In the genomic region with DNA sequence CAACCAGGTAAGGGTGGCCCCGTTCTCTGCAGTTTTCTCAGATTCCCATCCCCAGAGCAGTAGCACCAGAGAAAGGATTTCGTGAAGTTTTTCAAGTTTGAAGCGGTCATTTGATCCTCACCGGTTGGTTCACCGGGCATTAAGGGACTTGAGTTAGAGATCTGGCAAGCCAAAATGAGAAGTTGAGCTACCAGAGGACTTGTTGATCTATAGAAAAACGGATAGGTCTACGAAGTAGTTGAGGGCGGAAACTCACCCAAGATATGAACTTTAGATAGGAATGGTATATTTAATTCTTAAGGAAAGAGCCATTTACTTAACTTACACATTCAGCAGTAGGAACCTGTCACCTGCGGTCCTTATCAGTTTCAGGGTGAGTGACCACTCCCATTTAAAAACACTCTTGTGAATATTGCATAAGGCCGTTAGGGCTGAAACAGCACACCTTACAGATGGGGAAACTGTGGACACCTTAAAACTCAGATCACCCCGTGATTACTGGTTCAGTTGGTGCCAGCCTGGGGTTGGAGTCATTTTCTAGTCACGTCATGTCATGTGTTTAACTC, we compare ENCODE assay signal across 8 mouse cellular contexts. TPM values are rescaled to one million over a fixed set of nuclear protein-coding genes. Genes with fewer than 3 reads are reported as not detected.
DNase-seq lines count a peak whose midpoint lies in the region; ATAC-seq and TF ChIP-seq lines count a peak whose summit lies in the region.

No protein-coding gene starts in this region.

- no peak for TF ChIP-seq EP300 in heart, postnatal 0 days (IDR thresholded peaks at IDR 0.05; ENCODE audit: low read depth)

- H3K4me3 ChIP-seq in heart, postnatal 0 days (ENCODE audit: low read depth, low read length), result peak overlapping the region; percentile 58
- H3K4me3 ChIP-seq in embryonic facial prominence, embryonic 11.5 days (ENCODE audit: low read depth, low read length), result peak overlapping the region; percentile 60
- peak overlapping the region; percentile 60 for H3K4me3 ChIP-seq in limb, embryonic 12.5 days (replicated peaks)
- peak overlapping the region; percentile 59 for H3K4me3 ChIP-seq in midbrain, postnatal 0 days (ENCODE audit: low read depth, low read length)

- H3K9ac ChIP-seq in heart, postnatal 0 days (replicated peaks; ENCODE audit: low read depth, low read length), result peak overlapping the region; percentile 49; the same call in 1 of the 2 replicates
- H3K9ac ChIP-seq in embryonic facial prominence, embryonic 11.5 days (replicated peaks; ENCODE audit: low read length), result peak overlapping the region; percentile 79
- peak overlapping the region; percentile 70 for H3K9ac ChIP-seq in limb, embryonic 12.5 days (replicated peaks)
- H3K9ac ChIP-seq in midbrain, postnatal 0 days (replicated peaks; ENCODE audit: low read length, poor library complexity, severe bottlenecking), result 0 out of 2 replicates have a peak overlapping the region, but pooled peaks have one; percentile 61

- no peak for DNase-seq in heart, postnatal 0 days (ENCODE audit: low spot score)
- no peak for DNase-seq in heart, adult 18-20 months
- no peak for DNase-seq in embryonic facial prominence, embryonic 11.5 days (ENCODE audit: low spot score)
- no peak for DNase-seq in midbrain, postnatal 0 days (ENCODE audit: low spot score)
- DNase-seq in spleen, postnatal 14 days (ENCODE audit: low spot score in 2 of 2), result no peak
- DNase-seq in right cerebral cortex, postnatal 36 days (ENCODE audit: low spot score in 2 of 2), result no peak
- DNase-seq in right cerebral cortex, adult 18-20 months, result no peak

- H3K9me3 ChIP-seq in heart, postnatal 0 days (replicated peaks; ENCODE audit: control insufficient read depth, low read length), result no peaks in the 10 kb centered on the region
- no peaks in the 10 kb centered on the region for H3K9me3 ChIP-seq in embryonic facial prominence, embryonic 11.5 days (replicated peaks; ENCODE audit: control insufficient read depth, low read length)
- no peaks in the 10 kb centered on the region for H3K9me3 ChIP-seq in limb, embryonic 12.5 days
- H3K9me3 ChIP-seq in midbrain, postnatal 0 days (ENCODE audit: low read length), result no peaks in the 10 kb centered on the region

- no peak for TF ChIP-seq CTCF in heart, postnatal 0 days (IDR thresholded peaks at IDR 0.05; ENCODE audit: low read depth)
- TF ChIP-seq CTCF in midbrain, postnatal 0 days (IDR thresholded peaks at IDR 0.05), result no peak

- H3K27ac ChIP-seq in heart, postnatal 0 days (ENCODE audit: low read depth), result no peak overlapping the region
- 0 out of 2 replicates have a peak overlapping the region, but pooled peaks have one; percentile 28 for H3K27ac ChIP-seq in embryonic facial prominence, embryonic 11.5 days (replicated peaks; ENCODE audit: low read depth, low read length)
- 0 out of 2 replicates have a peak overlapping the region, but pooled peaks have one; percentile 41 for H3K27ac ChIP-seq in limb, embryonic 12.5 days
- H3K27ac ChIP-seq in midbrain, postnatal 0 days (ENCODE audit: low read depth, low read length), result no peak overlapping the region

- peaks cover 5% of the 10 kb centered on the region; the same call in 1 of the 2 replicates for H3K4me1 ChIP-seq in heart, postnatal 0 days (ENCODE audit: control insufficient read depth, insufficient read depth)
- H3K4me1 ChIP-seq in embryonic facial prominence, embryonic 11.5 days (ENCODE audit: control insufficient read depth, insufficient read depth, low read length), result no peaks in the 10 kb centered on the region
- H3K4me1 ChIP-seq in limb, embryonic 12.5 days (replicated peaks), result peaks cover 8% of the 10 kb centered on the region; the same call in 1 of the 2 replicates
- 0 out of 2 replicates have a peak, but pooled peaks cover 5% of the 10 kb centered on the region for H3K4me1 ChIP-seq in midbrain, postnatal 0 days (ENCODE audit: insufficient read depth, low read length)

- 28% methylated on average over 12 of the region's 12 CpGs for WGBS in heart, postnatal 0 days
- 18% methylated on average over 12 of the region's 12 CpGs for WGBS in embryonic facial prominence, embryonic 11.5 days
- WGBS in limb, embryonic 12.5 days, result 19% methylated on average over 12 of the region's 12 CpGs
- 28% methylated on average over 12 of the region's 12 CpGs for WGBS in midbrain, postnatal 0 days

- ATAC-seq in heart, postnatal 0 days (ENCODE audit: insufficient read depth, low read depth), result no peak
- ATAC-seq in embryonic facial prominence, embryonic 11.5 days (replicated peaks; ENCODE audit: insufficient number of reproducible peaks, low FRiP score, low TSS enrichment, low read depth), result no peak
- no peak for ATAC-seq in limb, embryonic 12.5 days (ENCODE audit: insufficient number of reproducible peaks, insufficient read depth, low FRiP score, low TSS enrichment, low read depth)
- ATAC-seq in midbrain, postnatal 0 days (ENCODE audit: low FRiP score), result no peak

- H3K36me3 ChIP-seq in heart, postnatal 0 days (replicated peaks; ENCODE audit: control insufficient read depth, insufficient read depth, low read length), result no peaks in the 10 kb centered on the region
- no peaks in the 10 kb centered on the region for H3K36me3 ChIP-seq in embryonic facial prominence, embryonic 11.5 days (replicated peaks; ENCODE audit: control insufficient read depth, insufficient read depth, low read depth, low read length)
- no peaks in the 10 kb centered on the region for H3K36me3 ChIP-seq in limb, embryonic 12.5 days
- no peaks in the 10 kb centered on the region for H3K36me3 ChIP-seq in midbrain, postnatal 0 days (ENCODE audit: insufficient read depth, low read length)

- 0 out of 2 replicates have a peak, but pooled peaks cover 4% of the 10 kb centered on the region for H3K27me3 ChIP-seq in heart, postnatal 0 days (ENCODE audit: control insufficient read depth, insufficient read depth, low read length)
- no peaks in the 10 kb centered on the region for H3K27me3 ChIP-seq in embryonic facial prominence, embryonic 11.5 days (ENCODE audit: control insufficient read depth, insufficient read depth, low read length)
- peaks cover 16% of the 10 kb centered on the region for H3K27me3 ChIP-seq in limb, embryonic 12.5 days
- H3K27me3 ChIP-seq in midbrain, postnatal 0 days (ENCODE audit: insufficient read depth, low read length), result no peaks in the 10 kb centered on the region

- H3K4me2 ChIP-seq in heart, postnatal 0 days (ENCODE audit: low read depth, low read length), result peak overlapping the region; percentile 87
- H3K4me2 ChIP-seq in embryonic facial prominence, embryonic 11.5 days (ENCODE audit: low read depth, low read length), result peak overlapping the region; percentile 93
- H3K4me2 ChIP-seq in limb, embryonic 12.5 days, result peak overlapping the region; percentile 95
- peak overlapping the region; percentile 98 for H3K4me2 ChIP-seq in midbrain, postnatal 0 days (ENCODE audit: low read depth, low read length, poor library complexity, severe bottlenecking)

RNA-seq across cellular contexts. Expression of a gene that starts 1.7 kb away (rescaled TPM):
- total RNA-seq in heart, postnatal 0 days (2014; rRNA removed; ENCODE audit: low replicate concordance), result 12.8 and 14.4 TPM in 2 replicates
- 9.9 and 10.2 TPM in 2 replicates for polyA plus RNA-seq in heart, postnatal 0 days (2015; fragmentation: Nextera tagmentation; extraction: Ambion mirVana)
- total RNA-seq in heart, adult 18-20 months (2021), result 1 to 10 TPM; 4.6 to 7.6 TPM
- 18.8 and 20.3 TPM in 2 replicates for polyA plus RNA-seq in embryonic facial prominence, embryonic 11.5 days (2014; fragmentation: Nextera tagmentation; extraction: Ambion mirVana)
- polyA plus RNA-seq in limb, embryonic 12.5 days (2016; fragmentation: Nextera tagmentation; extraction: Ambion mirVana), result 7.6 and 8.8 TPM in 2 replicates
- 17.9 and 19.7 TPM in 2 replicates for total RNA-seq in midbrain, postnatal 0 days (2014; rRNA removed)
- polyA plus RNA-seq in midbrain, postnatal 0 days (2015; fragmentation: Nextera tagmentation; extraction: Ambion mirVana), result 12.0 and 12.6 TPM in 2 replicates

Comparison
In these comparisons a context has a peak if more than half of its experiments do, and no peak if none do; other contexts are left out.
1. H3K27ac ChIP-seq: peak in embryonic facial prominence, embryonic 11.5 days (single experiment) and limb, embryonic 12.5 days (single experiment); none in heart, postnatal 0 days (single experiment) and midbrain, postnatal 0 days (single experiment).
2. Peak in every context shown above with its lines, with median percentiles within 50 percentile points of each other: H3K4me2 ChIP-seq, H3K4me3 ChIP-seq and H3K9ac ChIP-seq.